Mouse (Mus musculus) lung, embryonic 14.5 days (tissue): ENCODE results near the gene Oaz3. TPM values are rescaled to one million over a fixed set of nuclear protein-coding genes. Genes with fewer than 3 reads are reported as not detected.
A peak's percentile ranks its signal among the peaks of the same experiment; 100 is the strongest.

Source experiments
- ATAC-seq: fragments of 200-750 bp; cut with Nextera tagmentation; 2 replicates; pipeline ENCODE4 v1.8.0; 2017; ENCODE audit warnings: mild to moderate bottlenecking, moderate TSS enrichment, moderate library complexity; ENCODE audit not compliant: insufficient read depth
- DNase-seq: peaks from one replicate; pipeline ENCODE4 v3.0.0-alpha.2; 2015
- H3K27ac ChIP-seq: fragments of 300-500 bp; sonication (generic); 2 replicates; pipeline ENCODE4 v1.5.1; 2014; ENCODE audit warnings: low read depth, mild to moderate bottlenecking, moderate library complexity
- H3K27me3 ChIP-seq: fragments of 300-500 bp; sonication (generic); 2 replicates; pipeline ENCODE4 v1.6.1; 2014; ENCODE audit warnings: low read length, control low read depth; ENCODE audit not compliant: insufficient read depth
- H3K36me3 ChIP-seq: fragments of 300-500 bp; sonication (generic); 2 replicates; pipeline ENCODE4 v1.6.1; 2014; ENCODE audit warnings: control low read depth; ENCODE audit not compliant: insufficient read depth
- H3K4me1 ChIP-seq: fragments of 300-500 bp; sonication (generic); 2 replicates; pipeline ENCODE4 v1.6.1; 2014; ENCODE audit warnings: antibody characterized with exemption, control low read depth; ENCODE audit not compliant: insufficient read depth
- H3K4me2 ChIP-seq: fragments of 300-500 bp; sonication (generic); 2 replicates; pipeline ENCODE4 v1.6.1; 2014; ENCODE audit warnings: mild to moderate bottlenecking
- H3K4me3 ChIP-seq: fragments of 300-500 bp; sonication (generic); 2 replicates; pipeline ENCODE4 v1.5.1; 2014; ENCODE audit warnings: low read depth, low read length
- H3K9ac ChIP-seq: fragments of 300-500 bp; sonication (generic); 2 replicates; pipeline ENCODE4 v1.6.1; 2014
- H3K9me3 ChIP-seq: fragments of 300-500 bp; sonication (generic); 2 replicates; pipeline ENCODE4 v1.6.1; 2016; ENCODE audit warnings: low read depth, low read length, control low read depth
- CTCF ChIP-seq: IDR thresholded peaks from 2 replicates; pipeline ENCODE4 v1.5.1; 2016; ENCODE audit warnings: antibody characterized with exemption, low read depth
- WGBS: fragments of 180-500 bp; shearing (Covaris S2); extraction: QIAGEN DNeasy Blood & Tissue Kit; methylation state at CpG from one replicate; pipeline ENCODE4 v1.1.7; 2014; 5-methylcytosine and 5-hydroxymethylcytosine counted together
- polyA plus RNA-seq: library from polyadenylated mRNA; unstranded; fragments of >200 nt; fragmentation: Nextera tagmentation; extraction: Ambion mirVana; gene quantifications from 2 replicates; pipeline ENCODE4 v1.2.1, GENCODE M21; 2014

Oaz3 gene
- 0.29 TPM in 1 of 2 replicates, not detected in the other for polyA plus RNA-seq

DNA sequence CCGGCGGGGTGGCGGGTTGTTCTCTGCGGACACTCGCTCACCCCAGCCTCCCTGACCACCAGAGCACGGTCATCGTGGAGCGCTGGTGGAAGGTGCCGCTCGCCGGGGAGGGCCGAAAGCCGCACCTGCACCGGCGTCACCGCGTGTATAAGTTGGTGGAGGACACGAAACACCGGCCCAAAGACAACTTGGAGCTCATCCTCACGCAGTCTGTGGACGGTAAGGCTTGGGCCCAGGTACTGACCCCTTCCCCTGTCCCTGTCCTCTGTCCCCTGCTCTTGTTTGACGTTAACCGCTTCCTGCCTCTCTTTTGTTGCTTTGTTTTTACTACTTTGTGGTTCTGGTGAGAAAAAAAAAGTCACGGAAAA is at the start of gene Oaz3:
Oaz3 (minus strand) TSS at position 319 of the 368 bp plus-strand sequence.
- H3K27me3 ChIP-seq = no peaks in the 10 kb centered on the region
- peak within 1 kb of the TSS; percentile 36; the same call in 1 of the 2 replicates for H3K27ac ChIP-seq
- peaks cover 39% of the 10 kb centered on the region for H3K36me3 ChIP-seq
- under 1% methylated on average over 24 of the region's 24 CpGs for WGBS
- H3K9ac ChIP-seq = peak within 1 kb of the TSS; percentile 94
- no peaks in the 10 kb centered on the region for H3K4me1 ChIP-seq
- peak within 1 kb of the TSS; percentile 94 for H3K4me3 ChIP-seq
- no peaks in the 10 kb centered on the region for H3K9me3 ChIP-seq
- DNase-seq (no peak), ATAC-seq (no peak; the same call in 1 of the 2 replicates)
- TF ChIP-seq CTCF = no peak
- peak within 1 kb of the TSS; percentile 66 for H3K4me2 ChIP-seq

DNA sequence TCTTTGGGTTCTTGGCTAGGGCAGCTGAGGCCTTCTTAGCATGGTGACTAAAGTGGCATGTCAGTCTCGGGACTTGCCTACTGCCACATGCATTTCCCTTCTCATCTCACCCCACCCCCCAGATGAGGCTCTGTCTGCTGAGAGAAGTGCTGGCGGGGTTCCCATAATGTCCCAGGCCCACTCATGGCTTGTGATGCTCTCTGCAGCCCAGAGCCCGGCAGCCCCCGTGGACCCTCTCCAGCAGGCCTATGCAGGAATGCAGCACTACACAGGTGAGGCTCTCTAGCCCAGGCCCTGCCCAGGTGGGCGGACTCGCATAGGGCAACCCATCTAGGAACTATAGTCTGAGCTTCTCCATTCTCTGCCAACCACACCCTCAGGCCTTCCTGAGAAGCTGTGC is 43.9 kb upstream of the Oaz3 start:
- WGBS = 50% methylated on average over 6 of the region's 6 CpGs

DNA sequence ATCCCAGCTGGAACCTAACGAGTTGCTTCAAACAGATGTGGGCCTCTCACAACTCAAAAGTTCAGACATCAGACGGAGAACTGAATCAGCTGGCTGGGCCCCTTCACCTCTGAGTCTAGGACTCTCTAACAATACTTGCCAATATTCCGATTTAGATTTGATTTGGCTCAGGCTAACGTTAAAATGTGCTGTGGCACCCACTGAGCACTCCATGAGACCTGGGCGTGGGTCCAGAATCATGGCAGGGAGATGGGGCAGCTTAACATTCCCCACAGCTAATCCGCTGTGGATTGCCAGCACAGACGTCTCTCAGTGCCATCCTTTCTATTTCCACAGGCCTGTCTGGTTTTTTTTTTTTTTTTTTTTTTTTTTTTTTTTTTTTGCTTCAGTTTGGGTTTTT is 42.2 kb upstream of the Oaz3 start:
- no peaks in the 10 kb centered on the region for H3K4me1 ChIP-seq
- no peaks in the 10 kb centered on the region for H3K9me3 ChIP-seq
- DNase-seq (no peak), ATAC-seq (no peak)
- no peak overlapping the region for H3K9ac ChIP-seq
- TF ChIP-seq CTCF = no peak
- no peak overlapping the region for H3K4me3 ChIP-seq
- no peak overlapping the region for H3K4me2 ChIP-seq
- H3K36me3 ChIP-seq = no peaks in the 10 kb centered on the region
- H3K27me3 ChIP-seq = no peaks in the 10 kb centered on the region
- WGBS = 64% methylated on average over 7 of the region's 7 CpGs
- H3K27ac ChIP-seq = no peak overlapping the region

More for the DNA sequence above, 43.9 kb upstream of the Oaz3 start:
- Histone ChIP-seq H3K4me1 (no peaks in the 10 kb centered on the region), H3K4me3 (no peak overlapping the region), H3K4me2 (no peak overlapping the region), H3K27me3 (no peaks in the 10 kb centered on the region), H3K9ac (no peak overlapping the region), H3K27ac (no peak overlapping the region), H3K36me3 (peaks cover 5% of the 10 kb centered on the region; the same call in 1 of the 2 replicates), H3K9me3 (no peaks in the 10 kb centered on the region)
- peak; percentile 35 for DNase-seq
- no peak for TF ChIP-seq CTCF
- ATAC-seq = peak; percentile 52; the same call in 1 of the 2 replicates

DNA sequence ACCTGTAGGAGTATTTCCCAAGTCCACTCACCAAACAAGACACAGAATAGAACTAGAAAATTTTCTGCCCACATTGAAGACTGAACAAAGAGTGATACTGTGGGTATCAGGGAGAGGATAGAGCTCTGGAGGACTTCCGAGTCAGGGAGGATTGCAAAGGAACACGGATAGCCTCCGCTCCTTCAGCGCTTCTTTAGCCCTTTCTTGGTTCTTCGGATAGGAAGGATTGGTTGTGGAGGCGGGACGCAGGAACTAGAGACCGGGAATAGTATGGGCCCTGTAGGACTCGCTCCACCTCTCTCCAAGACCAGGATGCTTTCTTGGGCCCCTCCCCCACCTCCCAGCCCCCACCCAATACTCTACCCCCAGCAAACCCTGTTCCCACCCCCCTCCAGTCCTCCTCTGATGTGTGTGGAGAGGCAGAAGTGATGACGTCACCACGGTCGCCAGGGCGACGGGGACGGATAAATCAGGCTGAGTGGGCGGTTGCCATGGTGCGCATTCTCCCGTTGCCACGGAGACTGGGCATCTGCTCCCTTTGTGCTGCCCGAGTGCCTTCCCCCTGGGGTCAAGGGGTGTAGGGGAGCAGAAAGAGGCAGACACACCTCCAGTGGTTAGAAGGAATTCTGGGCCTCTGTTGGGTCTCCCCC is 40.2 kb upstream of the Oaz3 start:
- Histone ChIP-seq H3K36me3 (no peaks in the 10 kb centered on the region), H3K27ac (no peak overlapping the region), H3K4me3 (no peak overlapping the region), H3K9me3 (no peaks in the 10 kb centered on the region), H3K4me2 (no peak overlapping the region), H3K9ac (no peak overlapping the region), H3K4me1 (no peaks in the 10 kb centered on the region), H3K27me3 (peaks cover 9% of the 10 kb centered on the region)
- no peak for TF ChIP-seq CTCF
- WGBS = 33% methylated on average over 20 of the region's 20 CpGs
- ATAC-seq = peak; percentile 9; the same call in 1 of the 2 replicates
- peak; percentile 36 for DNase-seq

DNA sequence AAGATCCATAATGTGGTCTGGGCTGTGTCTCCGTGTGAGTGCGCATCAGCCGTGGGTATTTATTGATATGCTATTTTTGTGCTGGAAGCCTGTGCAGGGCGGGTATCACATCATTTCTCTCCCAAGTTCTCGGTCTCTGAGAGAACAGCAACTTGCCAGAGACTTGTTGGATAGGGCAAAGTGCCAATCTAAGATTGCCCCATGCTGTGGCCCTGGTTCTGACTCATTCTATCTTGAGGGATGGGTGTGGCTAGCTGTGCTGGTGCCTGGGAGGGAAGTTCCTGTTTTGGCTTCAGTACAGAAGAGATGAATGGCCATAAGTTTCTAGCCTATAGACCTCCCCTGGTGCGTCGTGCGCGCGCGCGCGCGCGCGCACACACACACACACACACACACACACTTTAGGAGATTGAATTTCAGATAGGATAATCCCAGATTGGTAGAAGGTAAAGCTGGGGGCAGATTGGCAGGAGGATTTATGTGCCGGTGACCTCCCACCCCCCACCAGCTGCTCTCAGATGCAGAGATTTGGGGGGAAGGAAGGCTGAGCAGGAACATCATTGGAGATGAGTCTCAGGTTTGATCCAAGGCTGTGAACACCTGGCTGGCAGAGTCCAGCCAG is 39.2 kb upstream of the Oaz3 start:
- Histone ChIP-seq H3K9ac (no peak overlapping the region), H3K27me3 (peaks cover 13% of the 10 kb centered on the region), H3K9me3 (no peaks in the 10 kb centered on the region), H3K4me2 (no peak overlapping the region), H3K4me1 (no peaks in the 10 kb centered on the region), H3K36me3 (no peaks in the 10 kb centered on the region), H3K4me3 (no peak overlapping the region), H3K27ac (no peak overlapping the region)
- TF ChIP-seq CTCF = no peak
- ATAC-seq = no peak
- 78% methylated on average over 17 of the region's 17 CpGs for WGBS
- DNase-seq = peak; percentile 27

DNA sequence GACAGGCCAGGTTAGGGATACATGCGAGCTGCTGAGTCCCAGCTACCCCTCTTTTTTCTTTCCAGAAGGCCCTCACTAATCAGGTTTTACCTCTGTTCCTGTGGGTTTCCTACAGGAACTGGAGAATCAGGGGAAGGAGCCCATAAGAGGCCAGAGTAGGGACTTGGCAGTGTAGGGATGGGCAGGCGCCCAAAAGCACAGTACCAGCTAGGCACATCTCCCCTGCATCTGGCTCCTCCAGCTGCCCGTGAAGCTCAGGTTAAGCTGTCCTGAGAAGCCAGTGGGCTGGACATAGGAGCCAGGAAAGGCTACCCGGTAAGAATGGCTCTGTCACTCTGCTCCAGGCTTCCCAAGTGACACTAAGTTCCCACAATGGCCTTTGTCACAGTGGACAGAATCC is 37.7 kb upstream of the Oaz3 start:
- H3K9ac ChIP-seq = no peak overlapping the region
- no peaks in the 10 kb centered on the region for H3K4me1 ChIP-seq
- DNase-seq = no peak
- no peak for TF ChIP-seq CTCF
- no peak overlapping the region for H3K4me2 ChIP-seq
- H3K36me3 ChIP-seq = no peaks in the 10 kb centered on the region
- WGBS = 61% methylated on average over 4 of the region's 4 CpGs
- no peaks in the 10 kb centered on the region for H3K9me3 ChIP-seq
- H3K27ac ChIP-seq = no peak overlapping the region
- H3K4me3 ChIP-seq = no peak overlapping the region
- peaks cover 13% of the 10 kb centered on the region for H3K27me3 ChIP-seq
- ATAC-seq = no peak

DNA sequence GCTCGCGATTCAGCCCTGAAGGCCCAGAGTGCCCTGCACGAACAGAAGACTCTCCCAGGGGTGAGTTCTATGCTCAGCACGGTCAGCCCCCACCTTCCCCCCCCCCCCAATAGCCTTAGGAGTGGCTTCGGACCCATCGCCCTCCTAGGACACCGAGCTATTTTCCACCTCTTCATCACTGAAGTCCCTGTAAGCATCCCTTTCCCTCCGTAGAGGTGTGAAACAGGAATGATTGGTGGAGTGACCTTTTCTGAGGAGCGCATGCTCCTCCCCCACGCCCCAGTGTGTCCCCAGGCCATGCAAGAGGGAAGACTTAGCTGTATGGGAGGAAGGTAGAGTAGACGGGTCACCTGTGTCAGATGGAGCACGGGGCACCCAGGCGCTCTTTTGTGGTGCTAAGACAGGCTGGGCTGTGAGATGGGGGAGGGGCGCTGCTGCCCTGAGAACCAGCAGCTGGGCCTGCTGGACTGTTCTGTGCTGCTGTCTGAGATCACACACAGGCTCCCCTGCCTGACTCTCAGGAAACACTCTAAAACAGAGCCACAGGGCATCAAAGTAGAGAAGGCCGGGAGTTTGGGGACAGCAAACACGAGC is 36.7 kb upstream of the Oaz3 start, which contains the start of gene Riiad1:
Riiad1 (minus strand) TSS at position 51 of the 594 bp plus-strand sequence.
- no peak for DNase-seq
- TF ChIP-seq CTCF = no peak
- Histone ChIP-seq H3K9me3 (no peaks in the 10 kb centered on the region), H3K4me2 (peak within 1 kb of the TSS; percentile 36; the same call in 1 of the 2 replicates), H3K27ac (no peak within 1 kb of the TSS), H3K9ac (no peak within 1 kb of the TSS), H3K36me3 (no peaks in the 10 kb centered on the region), H3K4me3 (no peak within 1 kb of the TSS), H3K27me3 (peaks cover 13% of the 10 kb centered on the region), H3K4me1 (no peaks in the 10 kb centered on the region)
- ATAC-seq = no peak
- WGBS = 12% methylated on average over 16 of the region's 16 CpGs
